Mouse (Mus musculus) liver, embryonic 14.5 days (tissue): ENCODE measurements around the gene Fbln2. TPM values are rescaled to one million over a fixed set of nuclear protein-coding genes. Genes with fewer than 3 reads are reported as not detected.

ENCODE experiments used
- ATAC-seq: fragments of 200-750 bp; cut with Nextera tagmentation; 2 replicates; pipeline ENCODE4 v1.8.0; 2017; ENCODE audit warnings: moderate number of reproducible peaks, mild to moderate bottlenecking, moderate library complexity; ENCODE audit not compliant: insufficient read depth
- DNase-seq, 3 experiments: peaks; one replicate each; pipeline ENCODE4 v3.0.0-alpha.2; 2012 to 2013; ENCODE audit warnings: low read depth in 3 of 3, low spot score in 3 of 3
- H3K27ac ChIP-seq: fragments of 300-500 bp; sonication (generic); 2 replicates; pipeline ENCODE4 v1.5.1; 2014; ENCODE audit warnings: moderate library complexity, mild to moderate bottlenecking, control low read depth, inconsistent platforms
- H3K27me3 ChIP-seq: fragments of 300-500 bp; sonication (generic); 2 replicates; pipeline ENCODE4 v1.6.1; 2014; ENCODE audit warnings: mild to moderate bottlenecking, low read length, moderate library complexity; ENCODE audit not compliant: control insufficient read depth, insufficient read depth
- H3K36me3 ChIP-seq: fragments of 300-500 bp; sonication (generic); replicated peaks from 2 replicates; pipeline ENCODE4 v1.6.1; 2014; ENCODE audit warnings: low read depth; ENCODE audit not compliant: control insufficient read depth, insufficient read depth
- H3K4me1 ChIP-seq, 2 experiments: fragments of 200-500 bp in 1 of 2; fragments of 300-500 bp in 1 of 2; sonication (generic) in 1 of 2; replicated peaks; 2 replicates each; pipeline ENCODE4 v1.6.1; 2012 to 2014; ENCODE audit warnings: antibody characterized with exemption in 1 of 2, inconsistent platforms in 1 of 2, low read length in 1 of 2; ENCODE audit not compliant: control insufficient read depth in 2 of 2, insufficient read depth in 2 of 2
- H3K4me2 ChIP-seq: fragments of 300-500 bp; sonication (generic); 2 replicates; pipeline ENCODE4 v1.6.1; 2014; ENCODE audit warnings: low read depth, mild to moderate bottlenecking, control low read depth, moderate library complexity
- H3K4me3 ChIP-seq, 2 experiments: fragments of 200-500 bp in 1 of 2; fragments of 300-500 bp in 1 of 2; sonication (generic) in 1 of 2; 2 replicates each; pipeline ENCODE4 v1.5.1; 2012 to 2014; ENCODE audit warnings: low read depth in 2 of 2, low read length in 2 of 2, mild to moderate bottlenecking in 2 of 2, control low read depth in 1 of 2, inconsistent platforms in 1 of 2, moderate library complexity in 1 of 2; ENCODE audit not compliant: insufficient read depth in 1 of 2
- H3K9ac ChIP-seq: fragments of 300-500 bp; sonication (generic); replicated peaks from 2 replicates; pipeline ENCODE4 v1.6.1; 2014; ENCODE audit warnings: mild to moderate bottlenecking, control low read depth, moderate library complexity
- H3K9me3 ChIP-seq: fragments of 300-500 bp; sonication (generic); 2 replicates; pipeline ENCODE4 v1.6.1; 2016; ENCODE audit warnings: low read length, mixed read lengths; ENCODE audit not compliant: control insufficient read depth
- CTCF ChIP-seq: IDR thresholded peaks from 2 replicates; pipeline ENCODE4 v1.5.1; 2016; ENCODE audit warnings: antibody characterized with exemption, low read depth, control low read depth
- EP300 ChIP-seq: IDR thresholded peaks from 2 replicates; pipeline ENCODE4 v1.6.1; 2016; ENCODE audit warnings: antibody characterized with exemption, low read depth
- WGBS: fragments of 180-500 bp; shearing (Covaris S2); extraction: QIAGEN DNeasy Blood & Tissue Kit; methylation state at CpG from one replicate; pipeline ENCODE4 v1.1.7; 2014; ENCODE audit not compliant: insufficient replicate concordance; 5-methylcytosine and 5-hydroxymethylcytosine counted together
- polyA plus RNA-seq, 2 experiments: library from polyadenylated mRNA; depleted of rRNA in 1 of 2; stranded (reverse) in 1 of 2; unstranded in 1 of 2; fragments of >200 nt; fragmentation: Nextera tagmentation in 1 of 2; extraction: Ambion mirVana in 1 of 2; gene quantifications; 2 replicates each; pipeline versions ENCODE4 v1.2.1 to v1.2.3; 2012 to 2014

Fbln2 gene
- polyA plus RNA-seq, 2 experiments, result 4.3 to 5.1 TPM

- no peak overlapping the region for H3K4me3 ChIP-seq
- no peak for ATAC-seq
- TF ChIP-seq EP300, result no peak
- TF ChIP-seq CTCF, result no peak
- peaks cover 0 to 8% of the 10 kb centered on the region in 2 experiments; a peak in 3 of 4 replicates for H3K4me1 ChIP-seq
- H3K9me3 ChIP-seq, result no peaks in the 10 kb centered on the region
- 57% methylated on average over 9 of the region's 9 CpGs for WGBS
- H3K4me2 ChIP-seq, result no peak overlapping the region
- H3K9ac ChIP-seq, result no peak overlapping the region
- H3K27me3 ChIP-seq, result no peaks in the 10 kb centered on the region
- DNase-seq, result no peak
- no peak overlapping the region for H3K27ac ChIP-seq
- no peaks in the 10 kb centered on the region for H3K36me3 ChIP-seq
Observed at GRCm38 (mm10) chr6:91180767-91181171, 31.5 kb upstream of the Fbln2 start.

GRCm38 (mm10) chr6:91181320-91181719 is 30.9 kb upstream of the Fbln2 start:
- ATAC-seq (no peak), DNase-seq (no peak)
- H3K36me3 ChIP-seq, result no peaks in the 10 kb centered on the region
- H3K9me3 ChIP-seq, result no peaks in the 10 kb centered on the region
- WGBS, result 46% methylated on average over 2 of the region's 2 CpGs
- no peak overlapping the region for H3K9ac ChIP-seq
- H3K4me1 ChIP-seq, result peaks cover 0 to 8% of the 10 kb centered on the region in 2 experiments; a peak in 3 of 4 replicates
- H3K27ac ChIP-seq, result no peak overlapping the region
- no peak for TF ChIP-seq CTCF
- TF ChIP-seq EP300, result no peak
- H3K4me2 ChIP-seq, result no peak overlapping the region
- no peak overlapping the region for H3K4me3 ChIP-seq
- no peaks in the 10 kb centered on the region for H3K27me3 ChIP-seq

- no peaks in the 10 kb centered on the region for H3K27me3 ChIP-seq
- H3K4me2 ChIP-seq, result no peak overlapping the region
- DNase-seq (no peak), ATAC-seq (no peak)
- no peak overlapping the region for H3K27ac ChIP-seq
- H3K4me1 ChIP-seq, result peaks cover 0 to 8% of the 10 kb centered on the region in 2 experiments; a peak in 3 of 4 replicates
- no peak overlapping the region for H3K4me3 ChIP-seq
- 54% methylated on average over 4 of the region's 4 CpGs for WGBS
- H3K9ac ChIP-seq, result no peak overlapping the region
- H3K36me3 ChIP-seq, result no peaks in the 10 kb centered on the region
- H3K9me3 ChIP-seq, result no peaks in the 10 kb centered on the region
- TF ChIP-seq CTCF, result no peak
Observed at GRCm38 (mm10) chr6:91182075-91182490, 30.2 kb upstream of the Fbln2 start.

- Histone ChIP-seq H3K9ac (no peak overlapping the region), H3K4me3 (no peak overlapping the region), H3K9me3 (no peaks in the 10 kb centered on the region), H3K4me1 (peaks cover 0 to 6% of the 10 kb centered on the region in 2 experiments; a peak in 3 of 4 replicates), H3K27me3 (no peaks in the 10 kb centered on the region), H3K4me2 (no peak overlapping the region), H3K27ac (no peak overlapping the region), H3K36me3 (no peaks in the 10 kb centered on the region)
- WGBS, result 0% methylated on average over 1 of the region's 1 CpGs
- TF ChIP-seq CTCF (no peak), EP300 (no peak)
- no peak for DNase-seq
- no peak for ATAC-seq
Observed at GRCm38 (mm10) chr6:91183041-91183440, 29.2 kb upstream of the Fbln2 start.

- no peak for ATAC-seq
- no peaks in the 10 kb centered on the region for H3K27me3 ChIP-seq
- no peak overlapping the region for H3K4me2 ChIP-seq
- no peak for DNase-seq
- no peak overlapping the region for H3K4me3 ChIP-seq
- H3K4me1 ChIP-seq, result 0 out of 4 replicates have a peak, but pooled peaks cover 0 to 2% of the 10 kb centered on the region in 2 experiments
- no peaks in the 10 kb centered on the region for H3K9me3 ChIP-seq
- no peak for TF ChIP-seq EP300
- no peak for TF ChIP-seq CTCF
- H3K36me3 ChIP-seq, result no peaks in the 10 kb centered on the region
- H3K27ac ChIP-seq, result no peak overlapping the region
- WGBS, result 35% methylated on average over 2 of the region's 2 CpGs
- H3K9ac ChIP-seq, result no peak overlapping the region
Observed at GRCm38 (mm10) chr6:91183980-91184379, 28.3 kb upstream of the Fbln2 start.
